Mouse (Mus musculus): ENCODE results near the gene Dsp. TPM values are rescaled to one million over a fixed set of nuclear protein-coding genes. Genes with fewer than 3 reads are reported as not detected.

The Dsp gene
- 0.27 and 0.28 TPM in 2 replicates for total RNA-seq (2023)

GRCm38 (mm10) chr13:38151069-38151588 lies at the start of gene Dsp:
TSS of gene Dsp (plus strand) at chr13:38151294.

GRCm38 (mm10) chr13:38204702-38205482 lies 53.8 kb downstream of the Dsp start, which contains the start of gene Snrnp48:
TSS of gene Snrnp48 (plus strand) at chr13:38204938.

Other genes with a start within 250 kb of the Dsp start
- 79.2 and 98.3 TPM in 2 replicates for gene Ssr1, start 157.1 kb upstream of the Dsp start, total RNA-seq (2023)
- gene Riok1, start 114.3 kb upstream of the Dsp start, total RNA-seq (2023): 115 and 138 TPM in 2 replicates
- gene Cage1, start 114.2 kb upstream of the Dsp start, total RNA-seq (2023): 2.2 and 2.4 TPM in 2 replicates
- 12.9 and 15.7 TPM in 2 replicates for gene Snrnp48, start 53.6 kb downstream of the Dsp start, total RNA-seq (2023)
- not detected in 2 replicates for gene Bmp6, start 193.8 kb downstream of the Dsp start, total RNA-seq (2023)

All from neutrophil, adult 65 days (primary cell).